Mouse (Mus musculus) ES-Bruce4 (cell line): Measurements from ENCODE around the gene Rfx5.

Experiments used
- EP300 ChIP-seq: IDR thresholded peaks from 2 replicates; pipeline ENCODE4 v1.6.1; 2011; ENCODE audit warnings: low read depth, low read length; ENCODE audit not compliant: insufficient read depth
- POLR2A ChIP-seq: IDR thresholded peaks from one replicate; pipeline ENCODE4 v1.8.1; 2011; ENCODE audit warnings: low read length; ENCODE audit not compliant: insufficient read depth

DNA sequence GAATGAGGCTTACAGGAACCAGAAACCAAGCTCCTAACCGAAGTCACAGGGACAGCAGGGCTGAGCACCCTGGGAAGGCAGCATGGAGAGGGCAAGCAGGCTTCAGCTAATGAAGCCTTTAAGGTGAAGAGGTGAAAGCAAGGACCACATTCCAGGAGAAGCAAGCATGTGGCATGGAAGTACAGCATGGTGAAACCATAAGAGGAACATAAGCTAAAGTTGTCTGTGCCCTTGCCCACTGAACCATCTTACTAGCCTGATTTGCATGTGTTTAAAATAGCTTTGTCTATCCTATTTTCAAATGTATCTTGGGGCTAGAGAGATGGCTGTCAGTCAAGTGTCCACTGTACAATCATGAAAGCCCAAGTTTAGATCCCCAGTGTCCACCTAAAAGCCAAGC, 12.0 kb downstream of the Rfx5 start:
- no peak for TF ChIP-seq EP300
- TF ChIP-seq POLR2A = no peak
